Mouse (Mus musculus) layer of hippocampus, adult 11-12 months (tissue): ENCODE measurements around the gene Mark2.
A peak's percentile ranks its signal among the peaks of the same experiment; 100 is the strongest.

Experiments used
- DNase-seq: peaks from one replicate; pipeline ENCODE4 v3.0.0; 2022; ENCODE audit warnings: low spot score

The Mark2 gene

DNA sequence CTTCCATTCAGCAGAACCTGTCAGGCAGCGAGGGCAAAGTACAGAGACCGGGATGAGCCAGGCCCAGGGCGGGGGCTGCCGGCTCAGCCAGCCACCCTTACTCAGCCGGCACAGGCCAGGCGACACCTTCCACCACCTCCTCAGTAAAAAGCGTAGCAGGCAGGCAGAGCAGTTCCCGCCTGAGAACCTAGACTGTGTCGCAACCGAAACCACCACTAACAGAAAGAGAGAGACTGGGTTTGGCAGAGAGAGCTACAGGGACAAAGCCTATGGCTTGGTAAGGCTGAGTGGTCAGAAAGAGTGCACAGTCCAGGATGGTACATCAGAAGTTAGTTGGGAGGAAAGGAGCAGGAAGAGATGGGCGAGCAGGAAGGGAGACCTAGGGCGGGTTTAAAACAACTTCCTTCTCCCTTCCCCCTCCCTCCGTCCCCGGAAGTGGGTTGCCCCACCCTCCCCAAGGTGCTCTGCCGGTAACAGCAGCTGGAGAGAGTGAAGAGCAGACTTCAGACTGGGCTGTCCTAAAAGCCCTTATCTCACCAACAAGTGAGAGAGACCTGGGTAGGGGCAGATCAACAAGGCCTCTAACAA is 46.5 kb downstream of the Mark2 start:
- DNase-seq = no peak

GRCm38 (mm10) chr19:7294098-7294876 is 47.4 kb downstream of the Mark2 start:
- no peak for DNase-seq

- DNase-seq = no peak
Measured at GRCm38 (mm10) chr19:7291958-7292709, 49.5 kb downstream of the Mark2 start.

GRCm38 (mm10) chr19:7289767-7290166 is 51.9 kb downstream of the Mark2 start:
- DNase-seq = no peak

GRCm38 (mm10) chr19:7288288-7288687 is 53.4 kb downstream of the Mark2 start:
- no peak for DNase-seq

DNA sequence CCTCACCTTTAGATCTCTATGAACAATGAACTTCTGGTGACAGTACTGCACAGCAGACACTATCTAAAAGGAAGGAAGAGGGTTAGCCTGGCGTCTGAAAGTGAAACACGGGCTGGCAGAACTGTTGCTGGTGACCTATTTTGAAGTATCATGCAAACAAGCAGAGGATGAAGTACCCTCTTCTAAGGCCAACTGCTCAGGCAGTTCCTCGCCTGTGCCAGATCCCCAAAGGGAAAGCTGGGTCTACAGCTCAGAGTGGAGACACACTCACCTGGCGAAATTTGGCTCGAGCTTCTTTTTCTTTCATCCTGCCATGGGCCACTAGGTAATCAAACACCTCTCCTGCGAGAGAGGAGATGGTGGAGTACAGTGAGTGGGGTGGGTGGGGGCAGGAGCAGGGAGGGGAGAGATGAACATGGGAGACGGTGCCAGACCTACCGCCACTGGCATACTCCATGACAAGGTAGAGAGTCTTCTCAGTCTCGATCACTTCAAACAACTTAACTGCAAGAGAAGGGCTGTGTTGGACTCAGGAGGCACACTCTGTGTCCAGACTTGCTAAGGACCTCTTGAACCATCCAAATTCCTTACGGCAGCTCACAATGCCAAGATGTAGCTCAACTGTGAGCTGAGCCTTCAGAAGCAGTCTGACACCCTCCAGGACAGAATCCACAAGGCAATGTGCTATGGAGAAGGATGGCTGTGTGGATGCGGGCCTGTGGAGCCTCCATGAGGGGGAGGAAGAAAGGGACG is 54.9 kb downstream of the Mark2 start:
- no peak for DNase-seq

- DNase-seq = peak; percentile 69
Measured at GRCm38 (mm10) chr19:7280557-7281330, 60.9 kb downstream of the Mark2 start.

DNA sequence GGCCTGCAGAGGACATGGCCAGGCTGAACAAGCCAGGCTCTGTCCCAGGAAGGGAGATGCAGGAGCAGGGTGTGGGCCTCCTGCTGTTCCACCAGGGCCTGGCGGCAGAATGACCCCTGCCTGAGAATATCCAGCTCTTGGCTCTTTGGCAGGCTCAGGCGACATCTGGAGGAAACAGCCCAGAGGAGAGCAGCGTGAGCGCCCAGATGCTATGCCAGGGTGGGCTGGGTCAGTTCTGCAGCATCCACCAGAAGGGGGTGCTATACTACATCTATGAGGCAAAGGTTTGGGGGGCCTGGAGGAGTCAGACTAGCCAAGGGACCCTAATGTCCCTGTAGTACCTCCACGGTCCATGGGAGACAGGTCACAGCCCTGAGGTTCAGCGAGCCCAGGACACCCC is 62.5 kb downstream of the Mark2 start:
- no peak for DNase-seq

GRCm38 (mm10) chr19:7278200-7278906 is 63.3 kb downstream of the Mark2 start:
- no peak for DNase-seq

DNA sequence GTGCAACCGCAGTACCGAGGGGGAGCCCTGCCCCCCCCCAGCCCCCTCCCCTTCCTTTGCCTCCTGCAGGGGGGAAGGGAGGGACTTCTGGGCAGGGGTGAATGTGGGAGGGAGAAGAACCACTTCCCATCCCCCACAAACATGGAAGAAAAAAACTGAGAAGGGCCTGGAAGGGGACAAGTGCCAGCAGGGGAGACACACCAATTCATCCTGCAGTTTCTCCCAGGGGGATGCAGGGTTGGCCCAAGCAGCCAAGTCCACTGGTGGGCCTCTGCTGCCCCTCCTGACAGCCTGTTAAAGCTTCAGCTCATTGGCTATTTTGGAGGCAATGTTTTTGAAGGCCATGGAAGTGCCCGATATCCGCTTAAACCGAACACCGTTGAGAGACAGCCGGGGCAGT is 64.9 kb downstream of the Mark2 start:
- DNase-seq = no peak

GRCm38 (mm10) chr19:7276053-7276659 is 65.5 kb downstream of the Mark2 start:
- no peak for DNase-seq

GRCm38 (mm10) chr19:7275131-7275789 is 66.4 kb downstream of the Mark2 start:
- DNase-seq = no peak

GRCm38 (mm10) chr19:7274326-7274990 is 67.2 kb downstream of the Mark2 start:
- DNase-seq = peak; percentile 66

DNA sequence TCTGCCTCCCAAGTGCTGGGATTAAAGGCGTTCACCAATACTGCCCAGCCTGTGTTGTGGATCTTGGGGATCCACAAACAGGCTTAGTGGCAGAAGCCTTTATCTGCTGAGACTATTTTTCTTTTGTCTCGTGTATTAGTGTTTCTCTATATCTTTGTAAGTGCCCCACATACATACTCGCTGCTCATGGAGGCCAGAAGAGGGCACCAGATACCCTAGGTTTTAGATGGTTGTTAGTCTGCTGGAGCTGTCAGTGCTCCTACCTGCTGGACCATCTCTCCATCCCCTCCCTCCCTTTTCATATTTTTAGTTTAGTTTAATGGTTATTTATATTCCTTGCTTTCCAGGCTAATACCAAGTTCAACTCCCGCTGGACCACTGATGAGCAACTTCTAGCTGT is 68.2 kb downstream of the Mark2 start:
- DNase-seq = no peak

DNA sequence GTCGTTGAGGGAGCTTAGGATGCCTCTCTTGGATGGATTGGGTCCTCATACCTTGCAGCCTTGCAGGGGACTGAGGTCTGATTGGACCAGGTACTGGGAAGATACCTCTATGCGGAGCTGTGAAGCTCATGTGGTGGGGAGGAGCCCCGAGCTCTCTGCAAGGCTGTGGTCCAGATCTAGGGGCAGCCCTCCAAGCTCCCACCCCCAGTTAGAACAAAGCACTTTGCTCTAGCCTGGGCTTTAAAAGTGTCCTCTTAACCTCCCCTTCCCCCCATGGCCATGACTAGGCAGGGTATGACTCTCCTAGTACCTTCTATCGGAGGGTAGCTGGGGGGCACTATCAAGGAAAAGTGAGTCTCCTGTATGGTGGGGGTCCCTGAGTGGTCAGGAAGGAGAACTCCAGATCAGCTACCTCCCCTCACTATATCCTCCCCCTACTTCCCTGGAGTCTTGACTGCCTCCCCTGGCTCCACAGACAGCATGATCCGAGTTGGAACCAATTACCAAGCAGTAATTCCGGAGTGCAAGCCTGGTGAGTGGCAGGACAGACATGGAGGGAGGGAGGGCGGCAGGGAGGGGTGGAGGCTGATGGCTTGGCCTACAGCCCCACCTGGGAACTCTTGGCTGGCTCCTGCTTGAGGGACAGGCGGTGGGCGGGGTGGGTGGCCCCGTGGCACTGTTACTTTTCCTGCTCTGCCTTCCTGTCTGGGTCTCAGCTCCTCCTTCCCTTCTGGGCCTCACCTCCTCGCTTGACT is 72.2 kb downstream of the Mark2 start:
- DNase-seq = no peak

GRCm38 (mm10) chr19:7268722-7269090 is 73.0 kb downstream of the Mark2 start:
- DNase-seq = peak; percentile 75

- peak; percentile 75 for DNase-seq
Measured at GRCm38 (mm10) chr19:7267781-7268721, 73.6 kb downstream of the Mark2 start.
